Mouse (Mus musculus) CH12.LX (cell line): ENCODE measurements around the gene Foxk1.

ENCODE experiments used
- CTCF ChIP-seq, 2 experiments: IDR thresholded peaks in 1 of 2; conservative IDR thresholded peaks in 1 of 2; 2 replicates each; pipeline ENCODE4 v1.5.1; 2011 to 2012; ENCODE audit warnings: low read depth in 2 of 2, low read length in 2 of 2, improper control_type of control experiment in 1 of 2, inconsistent platforms in 1 of 2, mild to moderate bottlenecking in 1 of 2, moderate library complexity in 1 of 2
- ETS1 ChIP-seq: conservative IDR thresholded peaks from 2 replicates; pipeline ENCODE4 v1.6.1; 2012; ENCODE audit warnings: low read depth, mild to moderate bottlenecking, inconsistent platforms, low read length, improper control_type of control experiment, moderate library complexity
- TBP ChIP-seq: conservative IDR thresholded peaks from 2 replicates; pipeline ENCODE4 v1.6.1; 2011; ENCODE audit warnings: low read depth, low read length, improper control_type of control experiment

- TF ChIP-seq CTCF (conservative IDR thresholded peaks at IDR 0.05 in 1 of 2, IDR thresholded peaks at IDR 0.05 in 1 of 2; ENCODE audit: low read depth in 2 of 2, low read length in 2 of 2) (no peak), ETS1 (no peak), TBP (no peak)
These were observed 16.6 kb downstream of the Foxk1 start for GRCm38 (mm10) chr5:142417876-142418275.
